Mouse (Mus musculus) spleen, postnatal 10 days (tissue): ENCODE measurements around the gene Lrrc47.

Experiments
- DNase-seq, 2 experiments: peaks; one replicate each; pipeline ENCODE4 v3.0.0; 2021 to 2022; ENCODE audit warnings: low spot score in 2 of 2

The Lrrc47 gene

DNA sequence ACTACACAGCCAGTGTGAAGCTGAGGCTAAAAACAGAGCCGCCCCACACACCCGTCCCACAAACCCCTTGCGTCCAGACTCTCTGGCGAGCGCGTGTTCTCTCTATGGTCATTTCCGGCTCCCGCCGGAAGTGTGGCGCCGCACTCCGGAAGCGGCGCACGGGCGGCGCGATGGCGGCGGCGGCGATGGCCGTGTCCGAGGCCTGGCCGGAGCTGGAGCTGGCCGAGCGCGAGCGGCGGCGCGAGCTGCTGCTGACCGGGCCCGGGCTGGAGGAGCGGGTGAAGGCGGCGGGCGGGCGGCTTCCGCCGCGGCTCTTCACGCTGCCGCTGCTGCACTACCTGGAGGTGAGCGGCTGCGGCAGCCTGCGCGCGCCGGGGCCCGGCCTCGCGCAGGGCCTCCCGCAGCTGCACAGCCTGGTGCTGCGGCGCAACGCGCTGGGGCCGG, at the start of gene Lrrc47:
TSS of gene Lrrc47 (plus strand) at position 86 of the 444 bp plus-strand sequence.
- peak; percentile 74 to 82 for DNase-seq

DNA sequence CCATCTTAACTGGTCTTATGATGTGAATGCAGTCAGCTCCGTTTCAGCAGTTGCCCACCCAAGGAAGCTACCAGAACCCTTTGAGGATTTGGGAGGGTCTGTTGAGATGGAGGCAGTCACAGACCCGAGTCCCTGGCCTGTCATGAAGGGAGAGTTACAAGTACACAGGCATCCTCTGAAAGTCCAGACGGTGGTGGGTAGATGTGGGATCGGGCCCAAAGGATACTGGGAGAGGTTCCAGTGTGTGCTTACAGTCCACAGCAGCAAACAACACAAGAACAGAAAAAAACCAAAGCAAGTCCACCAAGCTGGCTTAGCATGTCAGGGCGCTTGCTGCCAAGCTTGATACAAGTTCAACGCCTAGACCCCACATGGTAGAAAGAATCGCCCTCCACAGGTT, 48.9 kb upstream of the Lrrc47 start:
- no peak for DNase-seq

DNA sequence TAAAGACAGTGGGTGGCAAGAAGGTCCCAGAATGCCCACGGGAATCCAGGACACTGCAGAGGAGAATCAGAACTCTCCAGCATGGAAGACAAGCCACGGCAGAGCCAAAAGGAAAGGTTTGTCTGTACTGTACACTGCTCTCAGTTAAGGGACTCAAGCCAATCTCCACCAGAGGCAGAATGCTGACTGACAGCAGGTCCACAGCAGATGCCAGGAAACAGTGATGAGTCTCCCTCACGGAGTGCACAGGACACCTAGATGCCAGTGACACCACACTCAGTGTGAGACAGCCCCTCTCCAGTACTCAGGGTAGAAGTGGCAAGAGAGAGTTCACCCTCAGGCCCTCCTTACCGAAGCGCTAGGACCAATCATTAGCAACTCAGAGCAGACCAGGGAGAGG, 44.9 kb upstream of the Lrrc47 start:
- no peak for DNase-seq

GRCm38 (mm10) chr4:153967556-153967955, 44.0 kb upstream of the Lrrc47 start:
- DNase-seq = no peak

DNA sequence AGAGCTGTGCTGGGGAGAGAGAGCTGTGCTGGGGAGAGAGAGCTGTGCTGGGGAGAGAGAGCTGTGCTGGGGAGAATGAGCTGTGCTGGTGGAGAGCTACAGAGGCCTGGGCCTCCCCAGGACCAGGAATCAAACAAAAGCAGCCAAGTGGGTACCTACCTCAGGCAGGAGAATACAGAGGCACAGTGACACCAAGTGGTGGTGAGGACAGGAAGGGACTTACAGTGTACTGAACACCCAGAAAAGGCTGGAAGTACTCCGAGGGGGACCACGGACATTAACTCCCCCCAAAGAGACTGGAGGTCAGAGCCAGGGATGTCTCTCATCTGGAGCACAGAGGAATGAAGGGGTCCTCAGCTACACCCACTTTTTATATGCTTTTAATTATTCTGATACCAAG, 43.5 kb upstream of the Lrrc47 start:
- DNase-seq = no peak

GRCm38 (mm10) chr4:153974431-153975291, 36.9 kb upstream of the Lrrc47 start, which contains the start of the genes Dffb and Cep104:
Gene Dffb (minus strand): TSS chr4:153975126.
Gene Cep104 (plus strand): TSS chr4:153975194.
- peak; percentile 95 for DNase-seq

- no peak for DNase-seq
Measured at GRCm38 (mm10) chr4:153975292-153975662, 36.3 kb upstream of the Lrrc47 start.

GRCm38 (mm10) chr4:153975768-153976167, 35.8 kb upstream of the Lrrc47 start:
- DNase-seq = peak in 1 of 2 experiments; percentile 7

- DNase-seq = peak in 1 of 2 experiments; percentile 43
Measured at GRCm38 (mm10) chr4:153979243-153979642, 32.3 kb upstream of the Lrrc47 start.

DNA sequence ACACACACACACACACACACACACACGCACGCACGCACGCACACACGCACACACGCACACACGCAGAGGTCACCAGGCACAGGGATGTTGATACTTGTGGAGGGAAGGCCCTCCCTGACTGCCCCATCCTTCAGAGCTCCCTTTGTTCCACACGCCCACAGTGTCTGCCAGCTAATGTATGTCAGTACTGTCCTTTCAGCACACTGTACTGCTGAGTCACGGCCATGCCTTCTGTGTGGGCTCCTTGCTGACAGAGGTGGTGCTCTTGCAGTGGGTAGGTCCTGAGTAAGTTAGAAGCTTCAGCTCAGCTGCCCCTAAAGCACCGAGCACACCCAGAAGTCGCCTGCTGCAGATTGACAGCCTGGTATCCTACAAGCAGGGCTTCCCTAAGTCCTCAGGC, 31.1 kb upstream of the Lrrc47 start:
- no peak for DNase-seq

GRCm38 (mm10) chr4:153992715-153993114, 18.8 kb upstream of the Lrrc47 start:
- no peak for DNase-seq

GRCm38 (mm10) chr4:153993505-153993904, 18.0 kb upstream of the Lrrc47 start:
- DNase-seq = no peak

DNA sequence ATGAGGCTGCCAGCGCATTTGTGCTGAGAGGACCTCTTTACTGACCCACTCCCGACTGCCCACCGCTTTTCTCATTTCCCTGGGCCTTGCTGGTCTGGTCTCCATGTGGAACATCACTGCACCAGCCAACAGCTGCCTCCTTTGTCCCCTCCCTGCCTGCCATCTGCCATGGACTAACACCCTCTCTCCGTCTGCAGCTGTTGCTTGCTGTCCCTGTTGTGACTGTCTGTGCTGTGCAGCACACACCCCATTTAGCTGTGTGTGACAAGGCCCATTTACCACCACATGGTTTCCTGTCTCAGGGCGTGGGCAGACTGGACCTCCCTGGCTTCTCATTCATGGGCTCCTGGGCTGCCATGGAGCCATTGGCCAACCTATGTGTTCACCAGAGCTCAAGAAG, 6.0 kb upstream of the Lrrc47 start:
- no peak for DNase-seq

DNA sequence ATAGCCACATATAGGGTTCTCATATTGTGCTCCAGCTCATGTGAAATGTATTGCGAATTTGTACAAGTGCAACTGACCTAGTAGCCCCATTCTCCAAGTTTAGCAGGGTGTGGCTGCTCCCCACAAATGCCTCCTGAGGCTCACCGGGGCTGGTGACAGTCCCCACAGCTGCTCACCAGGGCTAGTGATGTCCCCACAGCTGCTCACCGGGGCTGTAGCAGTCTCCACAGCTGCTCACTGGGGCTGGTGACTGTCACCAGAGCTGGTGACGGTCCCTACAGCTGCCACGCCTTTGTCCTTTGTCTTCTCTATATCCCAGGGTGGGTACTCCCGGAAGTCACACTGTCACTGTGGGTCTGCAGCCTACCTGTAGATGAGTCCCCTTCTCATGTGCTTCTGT, 5.3 kb upstream of the Lrrc47 start:
- DNase-seq = no peak

DNA sequence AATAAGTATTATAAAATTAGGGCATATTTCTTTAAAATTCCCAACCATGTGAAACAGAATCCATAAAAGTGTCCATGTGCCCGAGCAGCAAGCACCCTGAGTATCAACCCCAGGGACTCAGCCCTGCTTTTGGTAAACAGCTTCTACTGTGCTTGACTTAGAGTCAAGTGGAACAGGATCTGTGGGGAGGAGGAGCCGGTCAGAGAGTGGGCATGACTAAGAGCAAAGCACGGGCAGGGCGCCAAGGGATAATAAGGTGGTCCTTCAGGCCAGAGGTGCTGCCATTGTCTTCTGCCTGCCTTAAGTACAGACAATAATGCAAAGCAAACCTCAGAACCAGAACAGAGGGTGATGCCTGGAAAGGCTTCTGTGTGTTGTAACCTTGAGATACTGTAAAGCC, 3.8 kb upstream of the Lrrc47 start:
- DNase-seq = no peak

DNA sequence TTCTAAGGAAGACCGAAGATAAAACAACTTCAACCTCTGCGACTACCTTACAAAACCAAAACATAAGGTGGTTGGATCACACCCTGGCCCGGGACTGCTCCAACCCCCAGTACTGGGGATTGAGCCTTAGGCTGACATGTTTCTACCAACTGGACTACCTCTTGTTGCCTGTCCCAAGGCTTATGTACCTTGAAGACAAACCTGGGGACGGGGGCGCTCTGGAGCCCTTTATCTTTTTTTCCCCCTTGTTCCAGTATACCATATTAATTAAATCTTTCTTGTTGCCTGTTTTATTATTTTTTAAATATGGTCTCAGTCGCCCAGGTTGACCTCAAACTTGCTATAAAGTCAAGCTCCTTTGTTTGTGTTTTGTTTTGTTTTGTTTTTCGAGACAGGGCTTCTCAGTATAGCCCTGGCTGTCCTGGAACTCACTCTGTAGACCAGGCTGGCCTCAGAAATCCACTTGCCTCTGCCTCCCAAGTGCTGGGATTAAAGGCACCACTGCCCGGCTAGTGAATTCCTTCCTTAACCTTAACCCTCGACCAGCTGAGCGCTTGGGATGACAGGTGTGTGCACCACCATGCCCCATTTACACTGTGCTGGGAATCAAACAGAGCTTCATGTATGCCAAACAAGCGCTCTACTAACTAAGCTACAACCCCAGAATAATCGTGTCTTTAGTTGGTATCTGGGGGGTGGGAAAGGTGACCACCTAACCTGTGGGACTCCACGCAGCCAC, 455 bp upstream of the Lrrc47 start:
- DNase-seq = no peak

DNA sequence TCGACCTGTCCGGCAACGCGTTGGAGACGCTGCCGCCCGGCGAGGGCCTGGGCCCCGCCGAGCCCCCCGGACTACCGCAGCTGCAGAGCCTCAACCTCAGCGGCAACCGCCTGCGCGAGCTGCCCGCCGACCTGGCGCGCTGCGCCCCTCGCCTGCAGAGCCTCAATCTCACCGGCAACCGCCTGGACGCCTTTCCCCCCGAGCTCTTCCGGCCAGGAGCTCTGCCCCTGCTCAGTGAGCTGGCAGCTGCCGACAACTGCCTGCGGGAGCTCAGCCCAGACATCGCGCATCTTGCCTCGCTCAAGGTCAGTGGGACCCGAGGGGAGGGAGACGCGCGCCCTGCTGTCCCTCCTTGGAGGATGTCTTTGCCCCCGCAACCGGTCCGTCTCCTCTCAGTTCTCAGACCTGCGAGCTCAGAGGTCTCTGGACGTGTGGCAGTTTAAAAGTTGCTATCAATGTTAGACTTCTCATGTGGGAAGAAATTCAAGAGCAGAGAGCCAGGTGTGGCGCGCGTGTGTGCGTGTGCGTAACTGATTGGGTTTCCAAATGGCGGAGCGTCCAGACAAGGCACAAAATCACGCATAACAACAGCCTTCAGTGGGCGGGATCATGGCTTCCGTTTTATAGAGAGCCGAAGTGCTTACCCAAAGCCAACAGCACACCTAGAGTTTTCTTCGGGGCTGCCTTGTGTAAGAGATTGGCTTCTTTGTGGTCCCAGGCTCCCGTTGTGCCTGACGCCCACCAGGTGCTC, 776 bp downstream of the Lrrc47 start:
- DNase-seq = peak; percentile 26 to 43

- no peak for DNase-seq
Measured at GRCm38 (mm10) chr4:154015476-154015875, 3.9 kb downstream of the Lrrc47 start.

- peak; percentile 51 to 75 for DNase-seq
Measured at GRCm38 (mm10) chr4:154019571-154019970, 8.0 kb downstream of the Lrrc47 start.

DNA sequence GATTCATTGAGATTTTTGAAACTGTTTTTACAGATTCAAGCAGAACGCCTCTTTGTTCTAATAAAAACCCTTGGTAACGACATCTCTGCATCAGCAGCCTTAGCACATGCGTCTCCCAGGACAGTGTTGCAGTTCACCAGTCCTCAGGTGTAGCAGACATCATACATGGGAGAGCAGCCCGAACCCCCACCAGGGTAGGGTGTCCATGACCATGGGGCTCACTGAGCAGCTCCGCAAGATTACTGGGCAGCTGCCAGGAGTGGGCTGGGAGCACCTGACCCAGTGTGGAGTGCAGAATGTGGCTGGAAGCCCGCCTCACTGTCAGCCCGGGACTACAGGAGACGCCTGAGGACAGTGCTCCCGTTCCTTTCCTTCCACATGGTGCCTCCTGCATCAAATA, 9.9 kb downstream of the Lrrc47 start:
- DNase-seq = no peak

- DNase-seq = peak in 1 of 2 experiments; percentile 15
Measured at GRCm38 (mm10) chr4:154022407-154022806, 10.9 kb downstream of the Lrrc47 start.

- no peak for DNase-seq
Measured at GRCm38 (mm10) chr4:154022844-154023243, 11.3 kb downstream of the Lrrc47 start.
